8 mouse cellular contexts compared by ENCODE assay signal in genomic region chr2:136885579-136885978, GRCm38 (mm10). TPM values are rescaled to one million over a fixed set of nuclear protein-coding genes. Genes with fewer than 3 reads are reported as not detected.
DNase-seq lines count a peak whose midpoint lies in the region; ATAC-seq and TF ChIP-seq lines count a peak whose summit lies in the region.

Gene AL731706.2 (minus strand): TSS chr2:136885679.

- H3K27me3 ChIP-seq in kidney, postnatal 0 days (ENCODE audit: insufficient read depth, low read length), result no peaks in the 10 kb centered on the region
- no peaks in the 10 kb centered on the region for H3K27me3 ChIP-seq in embryonic facial prominence, embryonic 14.5 days (replicated peaks; ENCODE audit: control insufficient read depth, insufficient read depth, low read length)
- no peaks in the 10 kb centered on the region for H3K27me3 ChIP-seq in midbrain, embryonic 13.5 days

- no peak within 1 kb of the TSS for H3K4me3 ChIP-seq in kidney, postnatal 0 days (replicated peaks; ENCODE audit: low read depth, low read length)
- H3K4me3 ChIP-seq in embryonic facial prominence, embryonic 14.5 days (ENCODE audit: low read depth, low read length), result no peak within 1 kb of the TSS
- H3K4me3 ChIP-seq in midbrain, embryonic 13.5 days (replicated peaks), result no peak within 1 kb of the TSS

- no peak for TF ChIP-seq CTCF in kidney, postnatal 0 days (IDR thresholded peaks at IDR 0.05; ENCODE audit: low read depth)

- peaks cover 14% of the 10 kb centered on the region for H3K36me3 ChIP-seq in kidney, postnatal 0 days (ENCODE audit: insufficient read depth, low read length)
- peaks cover 43% of the 10 kb centered on the region for H3K36me3 ChIP-seq in embryonic facial prominence, embryonic 14.5 days (ENCODE audit: control insufficient read depth, insufficient read depth, low read length)
- peaks cover 32% of the 10 kb centered on the region for H3K36me3 ChIP-seq in midbrain, embryonic 13.5 days

- H3K9me3 ChIP-seq in kidney, postnatal 0 days (replicated peaks; ENCODE audit: low read length), result no peaks in the 10 kb centered on the region
- no peaks in the 10 kb centered on the region for H3K9me3 ChIP-seq in embryonic facial prominence, embryonic 14.5 days (ENCODE audit: control insufficient read depth, low read length)
- H3K9me3 ChIP-seq in midbrain, embryonic 13.5 days, result no peaks in the 10 kb centered on the region

- intact Hi-C loops in heart, postnatal 25 days (cut with DNase I), result loop anchor here (2.0 to 10.0 kb wide), 2 partner anchors 171 to 399 kb away; partner anchors contain the start of gene Snap25

- H3K4me1 ChIP-seq in kidney, postnatal 0 days (replicated peaks; ENCODE audit: insufficient read depth, low read length), result no peaks in the 10 kb centered on the region
- peaks cover 5% of the 10 kb centered on the region for H3K4me1 ChIP-seq in embryonic facial prominence, embryonic 14.5 days (ENCODE audit: control insufficient read depth, insufficient read depth, low read length)
- peaks cover 11% of the 10 kb centered on the region for H3K4me1 ChIP-seq in midbrain, embryonic 13.5 days (replicated peaks)

- no peak within 1 kb of the TSS for H3K27ac ChIP-seq in kidney, postnatal 0 days
- H3K27ac ChIP-seq in embryonic facial prominence, embryonic 14.5 days (replicated peaks; ENCODE audit: low read depth, low read length), result no peak within 1 kb of the TSS
- no peak within 1 kb of the TSS for H3K27ac ChIP-seq in midbrain, embryonic 13.5 days

- H3K9ac ChIP-seq in kidney, postnatal 0 days (ENCODE audit: low read depth, low read length), result no peak within 1 kb of the TSS
- H3K9ac ChIP-seq in embryonic facial prominence, embryonic 14.5 days (ENCODE audit: low read depth, low read length), result no peak within 1 kb of the TSS
- no peak within 1 kb of the TSS for H3K9ac ChIP-seq in midbrain, embryonic 13.5 days (replicated peaks)

- ATAC-seq in kidney, postnatal 0 days (replicated peaks; ENCODE audit: low FRiP score, low read depth), result no peak
- no peak for ATAC-seq in embryonic facial prominence, embryonic 14.5 days (ENCODE audit: low read depth)
- ATAC-seq in midbrain, embryonic 13.5 days, result no peak
- no peak for ATAC-seq in granulocyte monocyte progenitor cell, adult 5-6 weeks (replicated peaks; ENCODE audit: poor library complexity, severe bottlenecking)

- 93% methylated on average over 2 of the region's 2 CpGs for WGBS in kidney, postnatal 0 days
- WGBS in embryonic facial prominence, embryonic 14.5 days, result 96% methylated on average over 2 of the region's 2 CpGs
- WGBS in midbrain, embryonic 13.5 days, result 97% methylated on average over 2 of the region's 2 CpGs

- no peak within 1 kb of the TSS for H3K4me2 ChIP-seq in kidney, postnatal 0 days (ENCODE audit: low read length)
- no peak within 1 kb of the TSS for H3K4me2 ChIP-seq in embryonic facial prominence, embryonic 14.5 days (ENCODE audit: low read depth, low read length)
- no peak within 1 kb of the TSS for H3K4me2 ChIP-seq in midbrain, embryonic 13.5 days (replicated peaks)

- no peak for DNase-seq in kidney, postnatal 0 days (ENCODE audit: low spot score)
- no peak for DNase-seq in kidney, adult 8-10 months
- DNase-seq in embryonic facial prominence, embryonic 14.5 days (ENCODE audit: low spot score), result no peak
- no peak for DNase-seq in heart, postnatal 25 days (ENCODE audit: low spot score)
- DNase-seq in ovary, postnatal 36 days (ENCODE audit: low spot score), result no peak
- DNase-seq in retina, postnatal 1 day, result no peak

RNA-seq across cellular contexts. Expression of gene AL731706.2, which starts in this region (rescaled TPM):
- 32.8 and 40.4 TPM in 2 replicates for polyA plus RNA-seq in kidney, postnatal 0 days (2015; fragmentation: Nextera tagmentation; extraction: Ambion mirVana)
- polyA plus RNA-seq in embryonic facial prominence, embryonic 14.5 days (2014; fragmentation: Nextera tagmentation; extraction: Ambion mirVana), result 31.6 and 48.3 TPM in 2 replicates
- 10 to 100 TPM; 27.9 to 50.0 TPM for total RNA-seq in heart, postnatal 25 days (2021)
- polyA plus RNA-seq in midbrain, embryonic 13.5 days (2015; fragmentation: Nextera tagmentation; extraction: Ambion mirVana), result 27.8 and 31.3 TPM in 2 replicates
- total RNA-seq in granulocyte monocyte progenitor cell, adult 5-6 weeks (2014; fragmentation: Nextera tagmentation), result 19.3 and 63.7 TPM in 2 replicates
- total RNA-seq in granulocyte monocyte progenitor cell, adult 5-6 weeks (2017), result not detected in 2 replicates
